Mouse (Mus musculus) embryo, embryonic 9.5 days (tissue): Measurements from ENCODE around the gene Pdik1l.
A peak's percentile ranks its signal among the peaks of the same experiment; 100 is the strongest.

ENCODE experiments used
- DNase-seq: peaks from one replicate; pipeline ENCODE4 v3.0.0-alpha.2; 2017; ENCODE audit errors: extremely low spot score

Gene Pdik1l

GRCm38 (mm10) chr4:134238279-134238651 is 49.4 kb downstream of the Pdik1l start, which contains the start of gene Cnksr1:
TSS of gene Cnksr1 (minus strand) at chr4:134238399.
- DNase-seq = peak; percentile 19

- no peak for DNase-seq
Observed at GRCm38 (mm10) chr4:134237582-134238278, 50.0 kb downstream of the Pdik1l start.

- DNase-seq = no peak
Observed at GRCm38 (mm10) chr4:134234876-134235275, 52.8 kb downstream of the Pdik1l start.

- DNase-seq = no peak
Observed at GRCm38 (mm10) chr4:134230431-134230830, 57.3 kb downstream of the Pdik1l start.

- DNase-seq = no peak
Observed at GRCm38 (mm10) chr4:134227194-134227593, 60.5 kb downstream of the Pdik1l start, which contains the start of gene Catsper4. TSS of gene Catsper4 (minus strand) at chr4:134227383.
